Mouse (Mus musculus): ENCODE measurements around the gene Eva1c. TPM values are rescaled to one million over a fixed set of nuclear protein-coding genes. Genes with fewer than 3 reads are reported as not detected.
"Not testable (repeated sequence)": the region's sequence is repeated elsewhere in the genome, so short reads cannot be mapped to it uniquely, and the experiment has no call there.

Eva1c gene
- total and polyA plus RNA-seq, 3 experiments: not detected

- Histone ChIP-seq H3K4me2 (ENCODE audit: insufficient read depth, low read depth, poor library complexity, severe bottlenecking) (no peak overlapping the region), H3K9ac (ENCODE audit: insufficient read depth, low read depth) (no peak overlapping the region), H3K79me2 (replicated peaks; ENCODE audit: control insufficient read depth, extremely low read depth, insufficient read depth, poor library complexity, severe bottlenecking) (no peaks in the 10 kb centered on the region), H3K4me3 (replicated peaks in 1 of 3; ENCODE audit: low read depth in 2 of 3, low read length in 2 of 3, poor library complexity in 1 of 3) (no peak overlapping the region), H3K27ac (ENCODE audit: insufficient read depth, low read depth) (no peak overlapping the region), H3K4me1 (ENCODE audit: control insufficient read depth in 1 of 2, insufficient read depth in 2 of 2) (no peaks in the 10 kb centered on the region), H3K27me3 (replicated peaks) (peaks cover 22% of the 10 kb centered on the region), H3K36me3 (replicated peaks in 1 of 2; ENCODE audit: control insufficient read depth in 1 of 2, insufficient read depth in 1 of 2, low read length in 1 of 2) (no peaks in the 10 kb centered on the region), H3K9me3 (replicated peaks; ENCODE audit: low read length) (no peaks in the 10 kb centered on the region)
- TF ChIP-seq IRF4 (IDR thresholded peaks at IDR 0.05; ENCODE audit: low read depth, low read length): no peak
- TF ChIP-seq JUN (IDR thresholded peaks at IDR 0.05; ENCODE audit: insufficient read depth, low read depth, low read length): no peak
- no peak for TF ChIP-seq ETS1 (conservative IDR thresholded peaks at IDR 0.05; ENCODE audit: low read depth, low read length)
- no peak for TF ChIP-seq TBP (conservative IDR thresholded peaks at IDR 0.05; ENCODE audit: low read depth, low read length)
- no peak for TF ChIP-seq UBTF (IDR thresholded peaks at IDR 0.05; ENCODE audit: low read depth, low read length)
- no peak for TF ChIP-seq E2F4 (IDR thresholded peaks at IDR 0.05; ENCODE audit: insufficient replicate concordance, low read depth, low read length)
- no peak for TF ChIP-seq ZC3H11A (IDR thresholded peaks at IDR 0.05; ENCODE audit: low read depth, low read length)
- no peak for TF ChIP-seq CTCF (conservative IDR thresholded peaks at IDR 0.05 in 1 of 2, IDR thresholded peaks at IDR 0.05 in 1 of 2; ENCODE audit: low read depth in 2 of 2, low read length in 2 of 2)
- TF ChIP-seq NRF1 (IDR thresholded peaks at IDR 0.05; ENCODE audit: low read depth, low read length): no peak
- no peak for TF ChIP-seq MAZ (IDR thresholded peaks at IDR 0.05; ENCODE audit: low read depth, low read length)
- TF ChIP-seq ZNF384 (IDR thresholded peaks at IDR 0.05; ENCODE audit: low read depth, low read length): no peak
- in situ Hi-C loops (cut with MboI; ENCODE audit: low pct_ligation_motif_present, low pct_unique_long_range_greater_than_20kb, low sequenced_read_pairs): no loop called here
- dilution Hi-C loops (cut with MboI; ENCODE audit: extremely low pct_ligation_motif_present, extremely low pct_unique_long_range_greater_than_20kb, low sequenced_read_pairs): no loop called here
- no peak for DNase-seq (ENCODE audit: extremely low read depth)
Measured at GRCm38 (mm10) chr16:90822981-90823380, 3.5 kb upstream of the Eva1c start.

- H3K4me3 ChIP-seq (replicated peaks in 1 of 3; ENCODE audit: low read depth in 2 of 3, low read length in 2 of 3, poor library complexity in 1 of 3); dilution Hi-C loops (cut with MboI; ENCODE audit: extremely low pct_ligation_motif_present, extremely low pct_unique_long_range_greater_than_20kb, low sequenced_read_pairs); DNase-seq (ENCODE audit: extremely low read depth); H3K36me3 ChIP-seq (replicated peaks in 1 of 2; ENCODE audit: control insufficient read depth in 1 of 2, insufficient read depth in 1 of 2, low read length in 1 of 2); H3K4me1 ChIP-seq (ENCODE audit: control insufficient read depth in 1 of 2, insufficient read depth in 2 of 2); H3K9ac ChIP-seq (ENCODE audit: insufficient read depth, low read depth); H3K9me3 ChIP-seq (replicated peaks; ENCODE audit: low read length); H3K4me2 ChIP-seq (ENCODE audit: insufficient read depth, low read depth, poor library complexity, severe bottlenecking); H3K27ac ChIP-seq (ENCODE audit: insufficient read depth, low read depth); in situ Hi-C loops (cut with MboI; ENCODE audit: low pct_ligation_motif_present, low pct_unique_long_range_greater_than_20kb, low sequenced_read_pairs); H3K79me2 ChIP-seq (replicated peaks; ENCODE audit: control insufficient read depth, extremely low read depth, insufficient read depth, poor library complexity, severe bottlenecking): not testable (repeated sequence)
- H3K27me3 ChIP-seq (replicated peaks): peaks cover 20% of the 10 kb centered on the region
Measured at GRCm38 (mm10) chr16:90823986-90824385, 2.5 kb upstream of the Eva1c start.

- Histone ChIP-seq H3K9me3 (replicated peaks; ENCODE audit: low read length) (peaks cover 7% of the 10 kb centered on the region), H3K27ac (ENCODE audit: insufficient read depth, low read depth) (no peak overlapping the region), H3K9ac (ENCODE audit: insufficient read depth, low read depth) (no peak overlapping the region), H3K36me3 (replicated peaks in 1 of 2; ENCODE audit: control insufficient read depth in 1 of 2, insufficient read depth in 1 of 2, low read length in 1 of 2) (no peaks in the 10 kb centered on the region), H3K4me1 (ENCODE audit: control insufficient read depth in 1 of 2, insufficient read depth in 2 of 2) (no peaks in the 10 kb centered on the region), H3K4me3 (replicated peaks in 1 of 3; ENCODE audit: low read depth in 2 of 3, low read length in 2 of 3, poor library complexity in 1 of 3) (no peak overlapping the region), H3K4me2 (ENCODE audit: insufficient read depth, low read depth, poor library complexity, severe bottlenecking) (no peak overlapping the region), H3K27me3 (replicated peaks) (peaks cover 8% of the 10 kb centered on the region), H3K79me2 (replicated peaks; ENCODE audit: control insufficient read depth, extremely low read depth, insufficient read depth, poor library complexity, severe bottlenecking) (no peaks in the 10 kb centered on the region)
- dilution Hi-C loops (cut with MboI; ENCODE audit: extremely low pct_ligation_motif_present, extremely low pct_unique_long_range_greater_than_20kb, low sequenced_read_pairs) (no loop called here), in situ Hi-C loops (cut with MboI; ENCODE audit: low pct_ligation_motif_present, low pct_unique_long_range_greater_than_20kb, low sequenced_read_pairs) (no loop called here)
- TF ChIP-seq ZKSCAN1 (IDR thresholded peaks at IDR 0.05; ENCODE audit: borderline replicate concordance, low read depth, low read length): no peak
- TF ChIP-seq NELFE (IDR thresholded peaks at IDR 0.05; ENCODE audit: low read depth, low read length): no peak
- no peak for TF ChIP-seq TBP (conservative IDR thresholded peaks at IDR 0.05; ENCODE audit: low read depth, low read length)
- no peak for TF ChIP-seq CHD2 (IDR thresholded peaks at IDR 0.05; ENCODE audit: low read length)
- no peak for TF ChIP-seq BHLHE40 (IDR thresholded peaks at IDR 0.05; ENCODE audit: low read depth, low read length)
- no peak for TF ChIP-seq UBTF (IDR thresholded peaks at IDR 0.05; ENCODE audit: low read depth, low read length)
- TF ChIP-seq ZNF384 (IDR thresholded peaks at IDR 0.05; ENCODE audit: low read depth, low read length): no peak
- TF ChIP-seq SMC3 (IDR thresholded peaks at IDR 0.05; ENCODE audit: low read depth, low read length): no peak
- no peak for TF ChIP-seq JUND (conservative IDR thresholded peaks at IDR 0.05; ENCODE audit: low read depth, low read length)
- DNase-seq (ENCODE audit: extremely low read depth): no peak
Measured at GRCm38 (mm10) chr16:90826041-90826440, 478 bp upstream of the Eva1c start.
